Mouse (Mus musculus) ES-E14 (cell line): ENCODE measurements around the gene Col6a3. TPM values are rescaled to one million over a fixed set of nuclear protein-coding genes. Genes with fewer than 3 reads are reported as not detected.

ENCODE experiments used
- DNase-seq: peaks from one replicate; pipeline ENCODE4 v3.0.0-alpha.2; 2013; ENCODE audit warnings: low read depth, low spot score
- H3K27ac ChIP-seq: 2 replicates; pipeline ENCODE4 v1.5.1; 2012; ENCODE audit warnings: low read depth, mild to moderate bottlenecking, low read length, moderate library complexity, mixed read lengths; ENCODE audit not compliant: poor library complexity, insufficient read depth, severe bottlenecking
- H3K36me3 ChIP-seq: 2 replicates; pipeline ENCODE4 v1.6.1; 2012; ENCODE audit warnings: mild to moderate bottlenecking, low read length, moderate library complexity, mixed read lengths; ENCODE audit not compliant: control insufficient read depth, poor library complexity, insufficient read depth, severe bottlenecking
- H3K4me1 ChIP-seq, 2 experiments: fragments of 150-350 bp in 1 of 2; sonication (generic) in 1 of 2; 2 replicates each; pipeline ENCODE4 v1.6.1; 2012; ENCODE audit warnings: low read length in 2 of 2, mild to moderate bottlenecking in 1 of 2, mixed read lengths in 1 of 2; ENCODE audit not compliant: control insufficient read depth in 2 of 2, insufficient read depth in 2 of 2, poor library complexity in 1 of 2
- H3K4me3 ChIP-seq, 2 experiments: fragments of 150-350 bp in 1 of 2; sonication (generic) in 1 of 2; 2 replicates each; pipeline ENCODE4 v1.5.1; 2012; ENCODE audit warnings: low read length in 2 of 2, low read depth in 1 of 2, mild to moderate bottlenecking in 1 of 2, mixed read lengths in 1 of 2; ENCODE audit not compliant: insufficient read depth in 1 of 2, poor library complexity in 1 of 2, severe bottlenecking in 1 of 2
- H3K9ac ChIP-seq: 2 replicates; pipeline ENCODE4 v1.6.1; 2012; ENCODE audit warnings: low read depth, mild to moderate bottlenecking, low read length, mixed read lengths; ENCODE audit not compliant: poor library complexity, insufficient read depth, severe bottlenecking
- H3K9me3 ChIP-seq: fragments of 150-350 bp; sonication (generic); 2 replicates; pipeline ENCODE4 v1.6.1; 2012; ENCODE audit warnings: low read depth, mild to moderate bottlenecking, low read length; ENCODE audit not compliant: control insufficient read depth, insufficient read depth
- CHD2 ChIP-seq: IDR thresholded peaks from 2 replicates; pipeline ENCODE4 v1.6.1; 2014; ENCODE audit warnings: mild to moderate bottlenecking, low read depth, low read length, inconsistent platforms
- HCFC1 ChIP-seq: IDR thresholded peaks from 2 replicates; pipeline ENCODE4 v1.6.1; 2012; ENCODE audit warnings: low read length, inconsistent platforms, borderline replicate concordance; ENCODE audit not compliant: insufficient read depth
- MAFK ChIP-seq: IDR thresholded peaks from 2 replicates; pipeline ENCODE4 v1.6.1; 2014; ENCODE audit warnings: mild to moderate bottlenecking, low read depth, low read length, inconsistent platforms; ENCODE audit not compliant: insufficient read depth
- ZC3H11A ChIP-seq: IDR thresholded peaks from 2 replicates; pipeline ENCODE4 v1.6.1; 2012; ENCODE audit warnings: low read depth, mild to moderate bottlenecking, inconsistent platforms, low read length, borderline replicate concordance
- ZNF384 ChIP-seq: IDR thresholded peaks from 2 replicates; pipeline ENCODE4 v1.6.1; 2012; ENCODE audit warnings: low read depth, low read length, inconsistent platforms
- in situ Hi-C, 2 experiments: fragments of 600-800 bp; cut with MboI; formaldehyde crosslinking; loops; one replicate each; pipeline ENCODE4 v1.15.1; 2025; ENCODE audit warnings: low sequenced_read_pairs in 2 of 2, inconsistent platforms in 1 of 2; ENCODE audit not compliant: unreplicated experiment in 2 of 2
- total RNA-seq: library from RNA; depleted of rRNA; stranded (reverse); fragments of 300-350 nt; gene quantifications from 2 replicates; pipeline ENCODE4 v1.2.3, GENCODE M21; 2012

Col6a3 gene
- total RNA-seq, 1 experiment, result 0.89 TPM

DNA sequence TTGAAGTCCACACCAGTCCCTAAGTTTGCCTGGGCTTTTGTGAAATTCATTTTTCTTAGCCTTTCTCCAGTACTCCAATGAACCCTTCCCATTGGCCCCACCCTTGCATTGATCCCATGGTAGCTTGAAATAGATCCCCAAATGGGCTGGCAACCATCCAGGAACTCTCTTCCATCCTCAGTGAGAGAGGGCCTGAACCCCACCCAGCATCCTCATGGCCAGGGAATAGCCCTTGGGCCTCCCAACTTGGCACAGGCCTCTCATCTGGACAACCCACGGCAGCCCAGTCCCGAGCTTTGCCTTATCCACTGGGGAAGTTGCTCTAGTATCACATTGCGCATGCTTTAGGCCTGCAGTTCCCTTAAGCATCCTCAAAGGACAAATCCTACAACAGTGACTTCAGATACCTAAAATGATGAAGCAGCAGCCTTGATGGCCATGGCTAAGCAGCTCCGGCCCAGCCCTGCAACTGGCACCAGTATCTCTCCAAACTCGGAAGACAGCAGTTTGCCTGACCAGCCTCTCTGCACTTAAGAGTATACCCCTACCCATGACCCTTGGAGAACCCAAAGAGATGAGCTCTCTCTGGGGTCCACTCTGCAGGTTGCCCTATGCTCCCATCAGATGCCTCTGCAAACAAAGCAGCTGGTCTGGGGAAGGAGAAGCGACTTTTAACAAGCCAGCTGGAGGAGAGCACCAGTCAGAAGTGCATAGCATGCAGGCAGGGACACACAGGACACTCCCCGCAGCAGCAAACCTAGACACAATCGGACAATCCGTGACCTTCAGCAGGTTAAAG is 783 bp downstream of the Col6a3 start:
- H3K36me3 ChIP-seq, result no peaks in the 10 kb centered on the region
- no peak overlapping the region for H3K9ac ChIP-seq
- no peak overlapping the region for H3K27ac ChIP-seq
- DNase-seq, result no peak
- no peak for TF ChIP-seq ZNF384
- no peak for TF ChIP-seq HCFC1
- TF ChIP-seq ZC3H11A, result no peak
- TF ChIP-seq CHD2, result no peak
- no peak for TF ChIP-seq MAFK
- no peak overlapping the region for H3K4me3 ChIP-seq
- in situ Hi-C loops, result loop anchor here in 1 of 2 experiments (25.0 kb wide), 1 partner anchor 181 kb away; no protein-coding TSS in a partner anchor
- H3K4me1 ChIP-seq, result no peaks in the 10 kb centered on the region
- H3K9me3 ChIP-seq, result no peaks in the 10 kb centered on the region

DNA sequence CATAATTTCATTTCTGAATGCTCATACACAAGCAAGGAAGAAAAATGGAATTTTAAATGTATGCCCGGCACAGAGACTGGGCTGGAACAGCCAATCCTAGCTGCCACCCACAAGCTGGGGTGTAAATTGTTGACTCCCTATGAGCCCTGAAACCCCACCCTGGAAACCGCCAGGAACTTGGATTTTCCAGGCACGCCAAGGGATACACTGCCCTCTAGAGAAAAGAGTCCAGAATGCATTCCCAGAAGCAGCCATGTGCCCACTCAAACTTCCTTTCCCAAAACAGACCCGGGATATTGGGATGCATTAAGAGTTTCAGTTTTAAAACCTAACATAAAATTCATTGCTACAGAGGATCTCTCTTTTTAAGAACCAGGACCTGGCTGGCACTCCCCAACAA is 3.5 kb downstream of the Col6a3 start:
- TF ChIP-seq MAFK (no peak), ZC3H11A (peak; percentile 53; the same call in 1 of the 2 replicates), ZNF384 (no peak)
- no peaks in the 10 kb centered on the region for H3K4me1 ChIP-seq

DNA sequence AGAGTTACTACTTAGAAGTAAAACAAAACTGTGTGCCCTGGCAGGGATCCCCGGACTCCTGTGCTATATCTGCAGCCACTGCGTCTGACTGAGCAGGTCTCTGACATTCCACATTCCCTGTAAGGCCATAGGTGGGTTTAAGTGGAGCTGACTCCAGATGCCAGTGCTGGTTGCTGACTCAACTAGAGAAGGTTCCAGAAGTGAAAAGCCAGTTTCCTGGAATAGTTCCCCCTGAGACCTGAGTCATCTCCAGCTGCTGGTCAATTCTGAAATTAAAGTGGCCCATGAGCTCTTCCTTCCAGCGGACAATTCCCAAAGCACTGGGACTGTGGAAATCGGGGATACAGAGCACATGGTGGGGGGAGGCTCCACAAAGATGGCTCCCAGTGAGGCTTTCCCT is 5.1 kb downstream of the Col6a3 start:
- no peaks in the 10 kb centered on the region for H3K36me3 ChIP-seq
- TF ChIP-seq ZNF384 (no peak), ZC3H11A (no peak), HCFC1 (no peak), CHD2 (no peak), MAFK (no peak)
- no peaks in the 10 kb centered on the region for H3K4me1 ChIP-seq
- no peak overlapping the region for H3K9ac ChIP-seq
- H3K9me3 ChIP-seq, result no peaks in the 10 kb centered on the region
- no peak overlapping the region for H3K4me3 ChIP-seq
- no peak overlapping the region for H3K27ac ChIP-seq
- in situ Hi-C loops, result loop anchor here in 1 of 2 experiments (25.0 kb wide), 1 partner anchor 176 kb away; no protein-coding TSS in a partner anchor
- no peak for DNase-seq

More for the DNA sequence above, 3.5 kb downstream of the Col6a3 start:
- Histone ChIP-seq H3K9me3 (no peaks in the 10 kb centered on the region), H3K36me3 (no peaks in the 10 kb centered on the region), H3K4me3 (no peak overlapping the region), H3K27ac (no peak overlapping the region), H3K9ac (no peak overlapping the region)
- no peak for DNase-seq
- in situ Hi-C loops, result loop anchor here in 1 of 2 experiments (25.0 kb wide), 1 partner anchor 178 kb away; no protein-coding TSS in a partner anchor

DNA sequence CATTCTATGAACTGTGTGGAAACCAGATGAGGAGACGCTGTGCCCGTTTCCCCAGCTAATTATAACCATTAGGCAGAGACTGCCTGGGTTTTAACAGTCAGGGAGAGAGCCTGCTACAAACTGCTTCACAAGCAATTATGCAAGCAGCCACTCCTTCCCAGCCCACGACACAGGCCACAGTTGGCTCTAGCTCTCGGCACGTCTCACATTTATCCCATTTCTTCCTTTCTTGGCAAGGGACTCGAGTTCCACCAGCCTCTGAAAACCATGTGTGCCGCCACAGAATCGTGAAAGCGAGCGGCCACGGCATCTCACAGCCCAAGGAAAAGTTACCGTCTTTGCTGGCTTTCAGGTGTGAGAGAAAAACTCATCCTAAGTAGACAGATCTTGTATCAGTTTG is 5.5 kb downstream of the Col6a3 start:
- Histone ChIP-seq H3K4me3 (no peak overlapping the region), H3K27ac (no peak overlapping the region), H3K9ac (no peak overlapping the region), H3K4me1 (no peaks in the 10 kb centered on the region), H3K9me3 (no peaks in the 10 kb centered on the region), H3K36me3 (no peaks in the 10 kb centered on the region)
- DNase-seq, result no peak
- in situ Hi-C loops, result loop anchor here in 1 of 2 experiments (25.0 kb wide), 1 partner anchor 176 kb away; no protein-coding TSS in a partner anchor
- no peak for TF ChIP-seq CHD2
- TF ChIP-seq ZNF384, result no peak
- TF ChIP-seq HCFC1, result no peak
- TF ChIP-seq MAFK, result no peak
- TF ChIP-seq ZC3H11A, result no peak
